Mouse (Mus musculus): ENCODE measurements around the gene Nucks1. TPM values are rescaled to one million over a fixed set of nuclear protein-coding genes. Genes with fewer than 3 reads are reported as not detected.
"Not testable (repeated sequence)": the region's sequence is repeated elsewhere in the genome, so short reads cannot be mapped to it uniquely, and the experiment has no call there.

The Nucks1 gene
- polyA plus RNA-seq, 1 experiment from 2014 or later, result 94.6 TPM

DNA sequence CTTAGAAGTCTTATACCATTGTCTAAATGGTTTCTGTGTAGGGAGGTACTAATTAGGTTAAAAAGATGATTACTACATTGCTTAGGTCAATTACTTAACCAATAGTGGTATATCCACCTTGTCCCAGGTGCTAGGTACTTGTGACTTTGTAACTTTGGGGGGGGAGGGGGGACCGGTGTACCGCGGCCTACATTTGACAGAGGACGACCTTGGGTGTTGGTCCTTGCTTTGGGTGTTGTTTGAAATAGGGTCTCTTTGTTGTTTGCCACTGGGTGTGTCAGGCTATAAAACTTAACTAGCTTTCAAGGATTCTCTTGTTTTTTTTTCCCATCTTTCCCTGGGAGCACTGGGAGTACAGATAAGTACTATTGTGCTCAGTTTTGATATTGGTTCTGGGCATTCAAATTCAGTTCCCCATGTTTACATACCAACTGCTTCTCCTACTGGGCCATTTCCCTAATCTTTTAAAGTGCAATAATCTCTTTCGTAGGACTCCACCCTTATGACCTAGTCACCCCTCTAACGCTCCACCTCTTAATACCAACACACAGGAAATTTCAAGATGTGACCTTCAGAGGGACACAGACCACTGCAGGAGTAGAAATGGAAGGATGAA, 20.2 kb upstream of the Nucks1 start:
- Histone ChIP-seq H3K36me3 (no peaks in the 10 kb centered on the region), H3K9ac (no peak overlapping the region), H3K27me3 (no peaks in the 10 kb centered on the region), H3K4me3 (no peak overlapping the region), H3K4me2 (replicated peaks) (no peak overlapping the region), H3K4me1 (no peaks in the 10 kb centered on the region), H3K27ac (no peak overlapping the region), H3K9me3 (no peaks in the 10 kb centered on the region)
- WGBS, result 72% methylated on average over 6 of the region's 6 CpGs
- ATAC-seq (ENCODE audit: low FRiP score, low read depth), result no peak

DNA sequence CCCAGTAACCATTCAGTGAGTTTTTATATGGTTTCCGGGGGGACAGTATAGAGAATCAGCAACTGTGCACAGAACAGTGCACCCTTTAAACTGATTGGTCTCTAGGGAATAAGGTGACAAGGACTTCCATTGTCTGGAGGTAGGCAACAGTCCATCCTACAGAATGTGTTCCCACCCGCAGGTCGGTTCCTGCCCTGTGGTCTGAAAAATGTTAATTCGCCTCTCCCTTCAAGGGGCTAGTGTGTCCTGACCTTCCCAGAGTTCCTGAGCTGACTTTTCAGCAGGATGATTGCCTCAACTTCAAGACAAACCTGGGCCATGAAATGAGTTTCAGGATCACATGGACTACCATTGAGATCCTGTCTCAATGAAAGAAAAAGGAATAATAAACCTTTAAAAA, 18.9 kb upstream of the Nucks1 start:
- Histone ChIP-seq H3K9me3 (no peaks in the 10 kb centered on the region), H3K4me1 (no peaks in the 10 kb centered on the region), H3K4me2 (replicated peaks) (no peak overlapping the region), H3K4me3 (no peak overlapping the region), H3K36me3 (no peaks in the 10 kb centered on the region), H3K9ac (no peak overlapping the region), H3K27me3 (no peaks in the 10 kb centered on the region), H3K27ac (no peak overlapping the region)
- no peak for ATAC-seq (ENCODE audit: low FRiP score, low read depth)
- WGBS, result 74% methylated on average over 4 of the region's 4 CpGs

DNA sequence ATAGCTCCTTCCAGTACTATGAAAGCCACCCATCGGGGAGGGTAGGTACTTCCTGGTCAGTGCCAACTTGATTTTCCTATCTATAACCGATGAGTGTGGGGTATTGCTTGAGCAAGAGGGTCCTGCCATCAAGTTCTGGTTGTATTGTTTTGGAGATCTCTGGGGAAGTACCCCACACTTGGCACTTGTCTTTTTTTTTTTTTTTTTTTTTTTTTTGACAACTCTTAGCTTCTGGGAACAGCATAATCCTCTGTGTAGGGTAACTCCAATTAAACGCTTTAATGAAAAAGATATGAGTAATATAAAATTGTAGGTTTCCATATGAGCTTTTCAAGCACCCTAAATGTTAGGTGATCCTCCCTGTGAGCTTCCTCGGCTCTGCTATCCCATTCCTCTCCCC, 7.7 kb upstream of the Nucks1 start:
- Histone ChIP-seq H3K9ac (no peak overlapping the region), H3K4me2 (replicated peaks) (no peak overlapping the region), H3K9me3 (no peaks in the 10 kb centered on the region), H3K36me3 (no peaks in the 10 kb centered on the region), H3K27ac (no peak overlapping the region), H3K4me1 (no peaks in the 10 kb centered on the region), H3K27me3 (peaks cover 6% of the 10 kb centered on the region), H3K4me3 (no peak overlapping the region)
- no peak for ATAC-seq (ENCODE audit: low FRiP score, low read depth)
- 83% methylated on average over 4 of the region's 4 CpGs for WGBS

DNA sequence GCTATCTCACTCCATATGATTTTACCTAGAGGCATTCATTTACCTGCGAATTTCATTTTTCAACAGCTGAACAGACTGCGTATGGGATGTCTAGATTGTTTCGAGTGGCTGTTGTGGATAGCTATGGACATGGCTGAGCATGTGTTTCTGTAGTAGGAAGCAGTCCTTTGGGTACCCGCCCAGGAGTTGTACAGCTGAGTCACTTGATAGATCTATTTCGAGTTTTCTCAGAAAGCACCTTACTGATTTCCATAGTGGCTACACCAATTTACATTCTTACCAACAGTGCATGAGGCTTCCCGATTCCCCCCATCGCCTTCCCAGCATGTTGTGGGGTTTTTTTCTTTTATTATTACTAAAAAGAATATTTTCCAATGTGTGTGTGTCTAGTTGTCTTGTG, 7.1 kb upstream of the Nucks1 start:
- no peak for ATAC-seq (ENCODE audit: low FRiP score, low read depth)
- H3K27ac ChIP-seq, result no peak overlapping the region
- no peaks in the 10 kb centered on the region for H3K36me3 ChIP-seq
- H3K4me2 ChIP-seq (replicated peaks), result no peak overlapping the region
- no peak overlapping the region for H3K9ac ChIP-seq
- H3K27me3 ChIP-seq, result peaks cover 11% of the 10 kb centered on the region
- 92% methylated on average over 7 of the region's 7 CpGs for WGBS
- no peak overlapping the region for H3K4me3 ChIP-seq
- no peaks in the 10 kb centered on the region for H3K4me1 ChIP-seq
- H3K9me3 ChIP-seq, result no peaks in the 10 kb centered on the region

DNA sequence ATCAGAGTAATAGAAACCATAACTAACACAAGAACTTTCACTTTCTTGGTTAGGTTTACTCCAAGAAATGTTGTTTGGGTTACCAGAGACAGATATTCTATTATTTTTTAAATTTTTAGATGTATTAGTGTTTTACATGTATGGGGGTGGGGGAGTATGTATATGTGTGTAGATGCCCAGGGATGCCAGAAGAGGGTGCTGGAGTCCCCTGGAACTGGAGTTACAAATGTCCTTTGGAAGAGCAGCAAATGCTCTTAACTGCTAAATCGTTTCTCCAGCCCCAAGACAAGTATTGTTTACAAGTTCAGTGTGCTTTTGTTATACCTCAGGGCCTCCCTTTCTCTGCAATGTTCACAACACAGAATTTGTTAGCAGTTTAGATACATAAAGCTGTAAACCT, 4.8 kb upstream of the Nucks1 start:
- Histone ChIP-seq H3K9ac (no peak overlapping the region), H3K4me2 (replicated peaks) (no peak overlapping the region), H3K27me3 (peaks cover 17% of the 10 kb centered on the region), H3K4me3 (no peak overlapping the region), H3K9me3 (no peaks in the 10 kb centered on the region), H3K27ac (no peak overlapping the region), H3K36me3 (no peaks in the 10 kb centered on the region), H3K4me1 (no peaks in the 10 kb centered on the region)
- ATAC-seq (ENCODE audit: low FRiP score, low read depth), result no peak
- 11% methylated on average over 1 of the region's 1 CpGs for WGBS

DNA sequence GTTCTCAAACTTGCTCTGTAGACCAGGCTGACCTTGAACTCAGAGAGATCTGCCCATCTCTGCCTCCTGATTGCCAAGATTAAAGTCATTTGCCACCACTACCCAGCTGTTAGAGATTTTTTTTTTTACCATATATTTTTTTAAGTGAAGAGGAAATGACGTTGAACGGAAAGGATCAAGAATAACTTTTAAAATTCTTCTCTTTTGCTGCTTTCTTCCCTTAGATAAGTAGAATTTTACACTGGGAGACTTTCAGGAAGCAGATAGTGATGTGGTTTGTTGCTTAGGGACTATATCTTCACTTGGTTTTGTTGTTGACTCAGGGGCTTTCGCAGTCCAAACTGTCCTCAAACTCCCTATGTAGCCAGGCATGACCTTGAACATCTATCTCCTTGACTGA, 1.9 kb upstream of the Nucks1 start:
- no peak overlapping the region for H3K27ac ChIP-seq
- no peaks in the 10 kb centered on the region for H3K9me3 ChIP-seq
- H3K4me1 ChIP-seq, result peaks cover 15% of the 10 kb centered on the region
- no peak overlapping the region for H3K4me2 ChIP-seq (replicated peaks)
- H3K9ac ChIP-seq, result no peak overlapping the region
- H3K27me3 ChIP-seq, result peaks cover 17% of the 10 kb centered on the region
- no peak for ATAC-seq (ENCODE audit: low FRiP score, low read depth)
- H3K36me3 ChIP-seq, result peaks cover 4% of the 10 kb centered on the region
- H3K4me3 ChIP-seq, result no peak overlapping the region
- WGBS, result 90% methylated on average over 3 of the region's 3 CpGs

DNA sequence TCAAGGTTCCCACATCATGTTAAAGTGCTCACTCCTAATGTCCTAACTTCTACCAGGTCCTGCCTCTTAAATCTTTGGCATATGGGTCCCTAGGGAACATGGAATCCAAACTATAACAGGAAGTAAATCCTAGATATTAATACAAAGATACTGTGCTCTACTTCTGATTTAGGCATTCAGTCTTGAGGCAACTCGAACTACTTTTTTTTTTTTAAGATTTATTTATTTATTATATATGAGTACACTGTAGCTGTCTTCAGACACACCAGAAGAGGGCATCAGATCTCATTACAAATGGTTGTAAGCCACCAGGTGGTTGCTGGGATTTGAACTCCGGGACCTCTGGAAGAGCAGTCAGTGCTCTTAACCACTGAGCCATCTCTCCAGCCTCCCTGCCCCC, 1.1 kb upstream of the Nucks1 start:
- not testable (repeated sequence) for H3K36me3 ChIP-seq; ATAC-seq (ENCODE audit: low FRiP score, low read depth); H3K9ac ChIP-seq; H3K4me2 ChIP-seq (replicated peaks); H3K9me3 ChIP-seq; H3K27ac ChIP-seq; H3K4me3 ChIP-seq
- H3K4me1 ChIP-seq, result peaks cover 15% of the 10 kb centered on the region
- WGBS, result 97% methylated on average over 2 of the region's 2 CpGs
- peaks cover 17% of the 10 kb centered on the region for H3K27me3 ChIP-seq

DNA sequence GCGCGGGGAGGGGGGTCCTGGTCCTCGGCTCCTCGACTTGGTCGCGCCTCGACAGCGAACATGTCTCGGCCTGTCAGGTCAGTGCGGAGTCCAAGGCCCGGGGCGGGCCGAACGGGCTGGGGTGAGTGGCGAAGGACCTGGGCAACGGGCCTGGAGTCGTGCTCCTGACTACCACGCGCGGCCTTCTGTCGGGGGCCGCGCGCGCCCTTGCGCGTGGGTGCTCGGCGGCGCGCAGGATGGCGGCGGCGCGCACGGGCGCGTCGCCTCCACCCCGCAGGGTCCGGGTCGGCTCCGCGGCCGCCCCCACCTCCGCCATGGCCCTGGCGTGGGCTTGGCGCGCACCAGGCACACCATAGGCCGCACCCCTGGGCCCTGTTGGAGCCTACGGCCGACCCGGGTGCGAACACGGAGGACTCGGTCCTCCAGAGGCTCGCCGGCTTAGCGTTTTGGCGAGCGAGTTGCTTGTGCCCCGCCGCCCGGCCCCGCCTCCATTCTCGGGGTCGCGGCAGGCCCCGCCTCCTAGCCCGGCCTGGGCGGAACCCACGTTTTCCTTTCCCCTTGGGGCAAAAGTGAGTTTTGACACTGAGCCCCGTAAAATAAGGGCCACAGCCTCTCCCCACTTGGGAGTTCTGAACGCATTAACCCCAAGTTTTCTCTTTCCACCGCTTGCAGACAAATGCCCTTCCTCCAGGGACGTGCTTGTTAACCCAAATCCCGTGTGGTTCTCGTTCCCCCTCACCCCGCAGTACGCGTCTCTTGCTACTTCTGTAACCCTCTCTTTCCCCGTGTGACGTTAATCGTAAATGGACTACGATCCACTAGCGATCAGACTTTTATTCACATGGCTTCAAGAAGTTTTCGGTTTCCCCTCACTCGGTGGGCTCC, 582 bp downstream of the Nucks1 start:
- ATAC-seq (ENCODE audit: low FRiP score, low read depth), result peak; percentile 82
- Histone ChIP-seq H3K4me1 (peaks cover 24% of the 10 kb centered on the region), H3K27ac (peak overlapping the region; percentile 98), H3K36me3 (peaks cover 6% of the 10 kb centered on the region), H3K4me3 (peak overlapping the region; percentile 91), H3K9me3 (no peaks in the 10 kb centered on the region), H3K27me3 (peaks cover 17% of the 10 kb centered on the region), H3K4me2 (replicated peaks) (peak overlapping the region; percentile 79), H3K9ac (peak overlapping the region; percentile 96)
- under 1% methylated on average over 86 of the region's 88 CpGs for WGBS

DNA sequence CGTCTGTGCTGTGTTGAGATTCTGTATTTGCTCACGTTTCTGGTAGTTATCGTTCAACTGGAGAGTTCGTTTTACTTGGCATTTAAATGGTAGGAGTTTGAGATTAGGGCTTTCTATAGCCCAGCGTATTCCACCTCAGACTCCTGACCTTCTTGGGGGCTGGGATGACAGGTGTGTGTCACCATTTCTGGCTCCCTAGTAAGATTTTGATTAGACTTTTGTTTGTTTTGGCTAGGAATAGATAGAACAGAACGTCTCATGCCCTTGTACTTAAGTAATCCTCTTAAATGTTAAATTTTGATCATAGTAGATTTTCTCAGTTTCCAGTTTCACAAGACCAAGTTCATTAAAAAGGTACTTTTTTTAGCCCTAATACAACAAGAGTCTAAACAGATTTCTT, 7.3 kb downstream of the Nucks1 start:
- Histone ChIP-seq H3K9me3 (no peaks in the 10 kb centered on the region), H3K27me3 (no peaks in the 10 kb centered on the region), H3K4me3 (no peak overlapping the region), H3K4me2 (replicated peaks) (no peak overlapping the region), H3K4me1 (peaks cover 13% of the 10 kb centered on the region), H3K36me3 (peaks cover 45% of the 10 kb centered on the region), H3K9ac (no peak overlapping the region), H3K27ac (no peak overlapping the region)
- ATAC-seq (ENCODE audit: low FRiP score, low read depth), result no peak
- WGBS, result 81% methylated on average over 6 of the region's 6 CpGs

DNA sequence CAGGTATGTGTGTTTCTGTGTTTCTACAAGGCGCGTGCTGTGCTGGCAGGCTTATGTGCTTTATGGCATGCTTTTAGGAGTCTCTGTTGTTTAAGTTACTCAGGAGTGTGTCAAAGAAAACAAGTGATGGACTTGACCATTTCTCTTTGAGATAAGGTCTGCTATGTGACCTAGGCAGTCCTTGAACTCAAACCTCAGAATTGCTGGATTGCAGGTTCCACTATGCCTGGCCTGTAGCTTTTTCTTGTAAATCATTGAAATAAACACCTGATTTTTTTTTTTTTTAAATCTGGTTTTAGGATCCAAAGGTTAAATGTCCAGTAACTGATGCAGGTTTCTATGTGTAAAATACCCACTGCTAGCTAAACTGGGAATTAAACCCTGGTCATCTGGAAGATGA, 8.7 kb downstream of the Nucks1 start:
- Histone ChIP-seq H3K4me2 (replicated peaks) (no peak overlapping the region), H3K9ac (no peak overlapping the region), H3K36me3 (peaks cover 51% of the 10 kb centered on the region), H3K4me1 (peaks cover 9% of the 10 kb centered on the region), H3K27ac (no peak overlapping the region), H3K4me3 (no peak overlapping the region), H3K27me3 (no peaks in the 10 kb centered on the region), H3K9me3 (no peaks in the 10 kb centered on the region)
- ATAC-seq (ENCODE audit: low FRiP score, low read depth), result no peak
- 100% methylated on average over 2 of the region's 2 CpGs for WGBS

DNA sequence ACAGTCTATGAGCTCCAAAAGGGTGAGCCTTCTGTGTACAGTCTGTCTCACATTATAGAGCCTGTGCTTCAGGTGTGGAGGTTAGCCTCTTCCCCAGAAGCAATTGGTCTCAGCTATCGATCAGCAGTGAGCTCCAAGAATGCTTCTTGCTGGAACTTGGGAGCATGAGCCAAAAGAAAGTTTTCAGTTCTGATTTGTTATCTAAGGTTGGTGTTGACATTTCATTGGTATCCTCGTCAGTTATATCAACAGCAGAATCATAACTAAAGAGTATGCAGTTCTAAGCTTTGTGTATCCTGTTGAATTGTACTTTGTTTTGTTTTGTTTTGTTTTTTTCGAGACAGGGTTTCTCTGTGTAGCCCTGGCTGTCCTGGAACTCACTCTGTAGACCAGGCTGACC, 11.8 kb downstream of the Nucks1 start:
- no peak overlapping the region for H3K27ac ChIP-seq
- WGBS, result 96% methylated on average over 3 of the region's 3 CpGs
- H3K4me3 ChIP-seq, result no peak overlapping the region
- H3K4me2 ChIP-seq (replicated peaks), result no peak overlapping the region
- H3K9ac ChIP-seq, result no peak overlapping the region
- no peak for ATAC-seq (ENCODE audit: low FRiP score, low read depth)
- no peaks in the 10 kb centered on the region for H3K9me3 ChIP-seq
- no peaks in the 10 kb centered on the region for H3K27me3 ChIP-seq
- H3K4me1 ChIP-seq, result no peaks in the 10 kb centered on the region
- peaks cover 79% of the 10 kb centered on the region for H3K36me3 ChIP-seq

DNA sequence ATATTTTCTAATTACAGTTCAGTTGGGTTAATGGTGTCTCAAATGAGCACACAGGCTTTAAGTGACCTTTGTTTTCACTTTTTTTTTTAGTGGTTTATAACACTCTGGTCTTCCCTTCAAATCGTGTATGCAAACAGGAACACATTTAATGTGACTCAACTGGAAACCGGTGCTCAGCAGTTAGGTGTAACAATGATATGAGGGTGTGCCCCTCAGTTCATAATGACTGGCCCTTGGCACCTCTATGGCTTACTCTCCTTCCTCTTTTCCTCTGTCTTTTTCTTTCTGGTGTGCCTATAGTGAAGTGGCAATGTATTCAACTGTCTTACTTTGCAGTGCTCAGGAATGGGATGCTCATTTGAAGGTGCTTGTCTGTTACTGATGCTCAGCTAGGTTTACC, 23.1 kb downstream of the Nucks1 start:
- Histone ChIP-seq H3K9me3 (no peaks in the 10 kb centered on the region), H3K9ac (no peak overlapping the region), H3K4me3 (no peak overlapping the region), H3K27ac (no peak overlapping the region), H3K4me2 (replicated peaks) (no peak overlapping the region), H3K4me1 (no peaks in the 10 kb centered on the region), H3K36me3 (peaks cover 66% of the 10 kb centered on the region), H3K27me3 (no peaks in the 10 kb centered on the region)
- no peak for ATAC-seq (ENCODE audit: low FRiP score, low read depth)
- 83% methylated on average over 2 of the region's 2 CpGs for WGBS

Data from limb, embryonic 13.5 days (tissue).